In genomic region chr11:58092541-58092940, GRCm38 (mm10) we compare ENCODE assay signal across 7 mouse cellular contexts. TPM values are rescaled to one million over a fixed set of nuclear protein-coding genes. Genes with fewer than 3 reads are reported as not detected.
DNase-seq lines count a peak whose midpoint lies in the region; ATAC-seq and TF ChIP-seq lines count a peak whose summit lies in the region.

No protein-coding gene starts in this region.

- no peaks in the 10 kb centered on the region for H3K9me3 ChIP-seq in midbrain, embryonic 11.5 days (ENCODE audit: control insufficient read depth, low read length)
- no peaks in the 10 kb centered on the region for H3K9me3 ChIP-seq in midbrain, embryonic 13.5 days
- no peaks in the 10 kb centered on the region for H3K9me3 ChIP-seq in heart, embryonic 10.5 days
- no peaks in the 10 kb centered on the region for H3K9me3 ChIP-seq in limb, embryonic 14.5 days (ENCODE audit: control insufficient read depth, low read length)
- no peaks in the 10 kb centered on the region for H3K9me3 ChIP-seq in stomach, embryonic 15.5 days

- no peak overlapping the region for H3K27ac ChIP-seq in midbrain, embryonic 11.5 days (ENCODE audit: low read depth, low read length)
- H3K27ac ChIP-seq in midbrain, embryonic 13.5 days: no peak overlapping the region
- peak overlapping the region; percentile 56; the same call in 1 of the 2 replicates for H3K27ac ChIP-seq in heart, embryonic 10.5 days
- no peak overlapping the region for H3K27ac ChIP-seq in limb, embryonic 14.5 days (replicated peaks; ENCODE audit: low read depth, low read length)
- H3K27ac ChIP-seq in stomach, embryonic 15.5 days: no peak overlapping the region

- H3K9ac ChIP-seq in midbrain, embryonic 11.5 days (ENCODE audit: low read length): no peak overlapping the region
- H3K9ac ChIP-seq in midbrain, embryonic 13.5 days (replicated peaks): no peak overlapping the region
- 0 out of 2 replicates have a peak overlapping the region, but pooled peaks have one; percentile 18 for H3K9ac ChIP-seq in limb, embryonic 14.5 days (ENCODE audit: low read depth, low read length, severe bottlenecking)
- H3K9ac ChIP-seq in stomach, embryonic 15.5 days: no peak overlapping the region

- no peaks in the 10 kb centered on the region; the same call in 1 of the 2 replicates for H3K4me1 ChIP-seq in midbrain, embryonic 11.5 days (ENCODE audit: control insufficient read depth, insufficient read depth, low read length)
- H3K4me1 ChIP-seq in midbrain, embryonic 13.5 days (replicated peaks): peaks cover under 1% of the 10 kb centered on the region
- peaks cover 15% of the 10 kb centered on the region for H3K4me1 ChIP-seq in heart, embryonic 10.5 days
- H3K4me1 ChIP-seq in limb, embryonic 14.5 days (ENCODE audit: control insufficient read depth, insufficient read depth, low read length): peaks cover 8% of the 10 kb centered on the region
- H3K4me1 ChIP-seq in stomach, embryonic 15.5 days: peaks cover 8% of the 10 kb centered on the region

- H3K27me3 ChIP-seq in midbrain, embryonic 11.5 days (ENCODE audit: control insufficient read depth, insufficient read depth, low read length): no peaks in the 10 kb centered on the region; the same call in 1 of the 2 replicates
- peaks cover 21% of the 10 kb centered on the region for H3K27me3 ChIP-seq in midbrain, embryonic 13.5 days
- H3K27me3 ChIP-seq in heart, embryonic 10.5 days (ENCODE audit: insufficient read depth, poor library complexity, severe bottlenecking): peaks cover 9% of the 10 kb centered on the region
- H3K27me3 ChIP-seq in limb, embryonic 14.5 days (ENCODE audit: control insufficient read depth, insufficient read depth, low read length): no peaks in the 10 kb centered on the region
- H3K27me3 ChIP-seq in stomach, embryonic 15.5 days (replicated peaks): no peaks in the 10 kb centered on the region

- WGBS in midbrain, embryonic 11.5 days: 75% methylated on average over 4 of the region's 4 CpGs
- 72% methylated on average over 4 of the region's 4 CpGs for WGBS in midbrain, embryonic 13.5 days
- WGBS in heart, embryonic 10.5 days: 53% methylated on average over 4 of the region's 4 CpGs
- 59% methylated on average over 4 of the region's 4 CpGs for WGBS in limb, embryonic 14.5 days
- WGBS in stomach, embryonic 15.5 days: 36% methylated on average over 4 of the region's 4 CpGs

- H3K4me2 ChIP-seq in midbrain, embryonic 11.5 days: no peak overlapping the region
- no peak overlapping the region for H3K4me2 ChIP-seq in midbrain, embryonic 13.5 days (replicated peaks)
- peak overlapping the region; percentile 24 for H3K4me2 ChIP-seq in limb, embryonic 14.5 days (replicated peaks; ENCODE audit: low read depth, low read length, severe bottlenecking)
- peak overlapping the region; percentile 48 for H3K4me2 ChIP-seq in stomach, embryonic 15.5 days

- no peak for TF ChIP-seq POLR2A in limb, embryonic 14.5 days (IDR thresholded peaks at IDR 0.05; ENCODE audit: borderline replicate concordance, extremely low read depth, insufficient read depth, insufficient read length)

- H3K4me3 ChIP-seq in midbrain, embryonic 11.5 days (ENCODE audit: low read depth, low read length): no peak overlapping the region
- no peak overlapping the region for H3K4me3 ChIP-seq in midbrain, embryonic 13.5 days (replicated peaks)
- H3K4me3 ChIP-seq in heart, embryonic 10.5 days: peak overlapping the region; percentile 40
- H3K4me3 ChIP-seq in limb, embryonic 14.5 days (replicated peaks; ENCODE audit: low read length): no peak overlapping the region
- H3K4me3 ChIP-seq in stomach, embryonic 15.5 days (replicated peaks): peak overlapping the region; percentile 20; the same call in 1 of the 2 replicates

- ATAC-seq in midbrain, embryonic 11.5 days (ENCODE audit: low FRiP score): no peak
- ATAC-seq in midbrain, embryonic 13.5 days: no peak
- no peak for ATAC-seq in limb, embryonic 14.5 days (ENCODE audit: low FRiP score, low read depth)
- ATAC-seq in stomach, embryonic 15.5 days (ENCODE audit: insufficient read depth, low FRiP score, low read depth): no peak

- no peaks in the 10 kb centered on the region for H3K36me3 ChIP-seq in midbrain, embryonic 11.5 days (ENCODE audit: control insufficient read depth, insufficient read depth, low read length)
- H3K36me3 ChIP-seq in midbrain, embryonic 13.5 days: no peaks in the 10 kb centered on the region
- no peaks in the 10 kb centered on the region for H3K36me3 ChIP-seq in heart, embryonic 10.5 days
- H3K36me3 ChIP-seq in limb, embryonic 14.5 days (ENCODE audit: control insufficient read depth, insufficient read depth, low read length): no peaks in the 10 kb centered on the region
- H3K36me3 ChIP-seq in stomach, embryonic 15.5 days: no peaks in the 10 kb centered on the region

- DNase-seq in midbrain, embryonic 11.5 days (ENCODE audit: low spot score, missing footprints): peak; percentile 68
- no peak for DNase-seq in heart, embryonic 10.5 days (ENCODE audit: low spot score)
- no peak for DNase-seq in limb, embryonic 14.5 days (ENCODE audit: low spot score)
- DNase-seq in ovary, postnatal 10 days (ENCODE audit: low spot score): no peak
- no peak for DNase-seq in thymus, postnatal 10 days (ENCODE audit: low spot score in 2 of 2)

RNA-seq across cellular contexts. Expression of gene Gm12248, which starts 0.4 kb away (rescaled TPM):
- polyA plus RNA-seq in midbrain, embryonic 11.5 days (2014; fragmentation: Nextera tagmentation; extraction: Ambion mirVana): not detected in 2 replicates
- polyA plus RNA-seq in midbrain, embryonic 13.5 days (2015; fragmentation: Nextera tagmentation; extraction: Ambion mirVana): not detected in 2 replicates
- not detected in 2 replicates for polyA plus RNA-seq in heart, embryonic 10.5 days (2016; fragmentation: Nextera tagmentation; extraction: Ambion mirVana)
- not detected in 2 replicates for polyA plus RNA-seq in limb, embryonic 14.5 days (2012; rRNA removed)
- not detected in 2 replicates for polyA plus RNA-seq in limb, embryonic 14.5 days (2014; fragmentation: Nextera tagmentation; extraction: Ambion mirVana)
- polyA plus RNA-seq in stomach, embryonic 15.5 days (2015; fragmentation: Nextera tagmentation; extraction: Ambion mirVana): 0.12 TPM in 1 of 2 replicates, not detected in the other

RNA-seq across cellular contexts. Expression of gene Cnot8, which starts 11.4 kb away (rescaled TPM):
- 110 and 113 TPM in 2 replicates for polyA plus RNA-seq in midbrain, embryonic 11.5 days (2014; fragmentation: Nextera tagmentation; extraction: Ambion mirVana)
- polyA plus RNA-seq in midbrain, embryonic 13.5 days (2015; fragmentation: Nextera tagmentation; extraction: Ambion mirVana): 117 and 120 TPM in 2 replicates
- 80.7 and 84.7 TPM in 2 replicates for polyA plus RNA-seq in heart, embryonic 10.5 days (2016; fragmentation: Nextera tagmentation; extraction: Ambion mirVana)
- polyA plus RNA-seq in limb, embryonic 14.5 days (2012; rRNA removed): 96.7 and 97.2 TPM in 2 replicates
- 90.1 and 99.1 TPM in 2 replicates for polyA plus RNA-seq in limb, embryonic 14.5 days (2014; fragmentation: Nextera tagmentation; extraction: Ambion mirVana)
- polyA plus RNA-seq in stomach, embryonic 15.5 days (2015; fragmentation: Nextera tagmentation; extraction: Ambion mirVana): 79.8 and 81.6 TPM in 2 replicates

Comparison
In these comparisons a context has a peak if more than half of its experiments do, and no peak if none do; other contexts are left out.
1. H3K4me2 ChIP-seq: peak in limb, embryonic 14.5 days (single experiment) and stomach, embryonic 15.5 days (single experiment); none in midbrain, embryonic 11.5 days (single experiment) and midbrain, embryonic 13.5 days (single experiment).
2. H3K4me3 ChIP-seq: peak in heart, embryonic 10.5 days (single experiment) and stomach, embryonic 15.5 days (single experiment); none in midbrain, embryonic 11.5 days (single experiment), midbrain, embryonic 13.5 days (single experiment) and limb, embryonic 14.5 days (single experiment).